Mouse (Mus musculus) MEL (cell line): ENCODE results near the gene Echdc3. TPM values are rescaled to one million over a fixed set of nuclear protein-coding genes. Genes with fewer than 3 reads are reported as not detected.

Source experiments
- DNase-seq: peaks from one replicate; pipeline ENCODE4 v3.0.0; 2011; ENCODE audit warnings: low read depth, low spot score
- H3K27ac ChIP-seq: 2 replicates; pipeline ENCODE4 v1.5.1; 2012; ENCODE audit warnings: low read depth, mild to moderate bottlenecking, control low read depth, low read length, moderate library complexity; ENCODE audit not compliant: control insufficient read depth
- H3K27me3 ChIP-seq, 2 experiments: fragments of 150-350 bp in 1 of 2; sonication (generic) in 1 of 2; 2 replicates each; pipeline ENCODE4 v1.6.1; 2012; ENCODE audit warnings: low read length in 2 of 2, mild to moderate bottlenecking in 2 of 2, improper control_type of control experiment in 1 of 2, moderate library complexity in 1 of 2; ENCODE audit not compliant: insufficient read depth in 2 of 2, control insufficient read depth in 1 of 2
- H3K36me3 ChIP-seq, 2 experiments: 2 replicates each; pipeline ENCODE4 v1.6.1; 2012 to 2014; ENCODE audit warnings: low read length in 2 of 2, improper control_type of control experiment in 1 of 2, inconsistent platforms in 1 of 2, mild to moderate bottlenecking in 1 of 2; ENCODE audit not compliant: insufficient read depth in 2 of 2, control insufficient read depth in 1 of 2
- H3K4me1 ChIP-seq, 2 experiments: fragments of 150-350 bp in 1 of 2; sonication (generic) in 1 of 2; 2 replicates each; pipeline ENCODE4 v1.6.1; 2012; ENCODE audit warnings: low read length in 2 of 2, improper control_type of control experiment in 1 of 2, mild to moderate bottlenecking in 1 of 2; ENCODE audit not compliant: insufficient read depth in 2 of 2, control insufficient read depth in 1 of 2
- H3K4me3 ChIP-seq, 2 experiments: fragments of 150-350 bp in 1 of 2; sonication (generic) in 1 of 2; 2 replicates each; pipeline ENCODE4 v1.5.1; 2012; ENCODE audit warnings: low read depth in 2 of 2, low read length in 2 of 2, mild to moderate bottlenecking in 2 of 2, moderate library complexity in 2 of 2, control low read depth in 1 of 2, improper control_type of control experiment in 1 of 2; ENCODE audit not compliant: control insufficient read depth in 1 of 2, insufficient read depth in 1 of 2
- H3K79me2 ChIP-seq: 2 replicates; pipeline ENCODE4 v1.6.1; 2012; ENCODE audit warnings: mild to moderate bottlenecking, low read length, moderate library complexity; ENCODE audit not compliant: control insufficient read depth, poor library complexity, insufficient read depth
- H3K9ac ChIP-seq: 2 replicates; pipeline ENCODE4 v1.6.1; 2012; ENCODE audit warnings: low read depth, mild to moderate bottlenecking, control low read depth, low read length, moderate library complexity; ENCODE audit not compliant: control insufficient read depth, poor library complexity, severe bottlenecking
- H3K9me3 ChIP-seq: fragments of 150-350 bp; sonication (generic); replicated peaks from 2 replicates; pipeline ENCODE4 v1.6.1; 2012; ENCODE audit warnings: mild to moderate bottlenecking, low read length, improper control_type of control experiment, moderate library complexity; ENCODE audit not compliant: insufficient read depth
- BHLHE40 ChIP-seq: IDR thresholded peaks from 2 replicates; pipeline ENCODE4 v1.6.1; 2012; ENCODE audit warnings: low read depth, mild to moderate bottlenecking, inconsistent platforms, low read length, improper control_type of control experiment, borderline replicate concordance
- CHD2 ChIP-seq: IDR thresholded peaks from 2 replicates; pipeline ENCODE4 v1.6.1; 2011; ENCODE audit warnings: low read length, improper control_type of control experiment
- E2F4 ChIP-seq: IDR thresholded peaks from 2 replicates; pipeline ENCODE4 v1.6.1; 2011; ENCODE audit warnings: low read depth, low read length, improper control_type of control experiment, borderline replicate concordance
- EP300 ChIP-seq, 2 experiments: IDR thresholded peaks; 2 replicates each; pipeline ENCODE4 v1.6.1; 2011; ENCODE audit warnings: improper control_type of control experiment in 2 of 2, low read length in 2 of 2, low read depth in 1 of 2, mild to moderate bottlenecking in 1 of 2
- ETS1 ChIP-seq: IDR thresholded peaks from 2 replicates; pipeline ENCODE4 v1.6.1; 2012; ENCODE audit warnings: low read depth, mild to moderate bottlenecking, inconsistent platforms, low read length, improper control_type of control experiment, moderate library complexity
- GABPA ChIP-seq: IDR thresholded peaks from 2 replicates; pipeline ENCODE4 v1.6.1; 2012; ENCODE audit warnings: low read depth, mild to moderate bottlenecking, inconsistent platforms, low read length, improper control_type of control experiment, moderate library complexity
- GATA1 ChIP-seq: IDR thresholded peaks from 2 replicates; pipeline ENCODE4 v1.6.1; 2011; ENCODE audit warnings: low read depth, low read length, improper control_type of control experiment
- HCFC1 ChIP-seq: IDR thresholded peaks from 2 replicates; pipeline ENCODE4 v1.6.1; 2012; ENCODE audit warnings: low read depth, mild to moderate bottlenecking, inconsistent platforms, low read length, improper control_type of control experiment, moderate library complexity
- JUND ChIP-seq: IDR thresholded peaks from 2 replicates; pipeline ENCODE4 v1.6.1; 2011; ENCODE audit warnings: low read depth, mild to moderate bottlenecking, improper control_type of control experiment, low read length
- MAX ChIP-seq: IDR thresholded peaks from 2 replicates; pipeline ENCODE4 v1.6.1; 2011; ENCODE audit warnings: low read length, improper control_type of control experiment
- MAZ ChIP-seq: IDR thresholded peaks from 2 replicates; pipeline ENCODE4 v1.6.1; 2012; ENCODE audit warnings: low read depth, mild to moderate bottlenecking, inconsistent platforms, low read length, improper control_type of control experiment
- MEF2A ChIP-seq: IDR thresholded peaks from 2 replicates; pipeline ENCODE4 v1.6.1; 2014; ENCODE audit warnings: low read depth, mild to moderate bottlenecking, inconsistent platforms, low read length, improper control_type of control experiment; ENCODE audit not compliant: poor library complexity, insufficient replicate concordance, severe bottlenecking; ENCODE audit errors: extremely low read depth
- MYB ChIP-seq: IDR thresholded peaks from 2 replicates; pipeline ENCODE4 v1.6.1; 2011; ENCODE audit warnings: mild to moderate bottlenecking, low read depth, low read length, improper control_type of control experiment
- NRF1 ChIP-seq: IDR thresholded peaks from 2 replicates; pipeline ENCODE4 v1.6.1; 2014; ENCODE audit warnings: low read depth, mild to moderate bottlenecking, inconsistent platforms, low read length, improper control_type of control experiment, moderate library complexity; ENCODE audit not compliant: poor library complexity, insufficient read depth, severe bottlenecking
- POLR2A ChIP-seq, 2 experiments: IDR thresholded peaks; 2 replicates each; pipeline ENCODE4 v1.6.1; 2011 to 2012; ENCODE audit warnings: low read length in 2 of 2, mild to moderate bottlenecking in 2 of 2, control low read depth in 1 of 2, improper control_type of control experiment in 1 of 2, low read depth in 1 of 2, moderate library complexity in 1 of 2; ENCODE audit not compliant: control insufficient read depth in 1 of 2, insufficient read depth in 1 of 2, poor library complexity in 1 of 2
- POLR2AphosphoS2 ChIP-seq: IDR thresholded peaks from 2 replicates; pipeline ENCODE4 v1.6.1; 2011; ENCODE audit warnings: low read length, improper control_type of control experiment
- SIN3A ChIP-seq: IDR thresholded peaks from 2 replicates; pipeline ENCODE4 v1.6.1; 2012; ENCODE audit warnings: low read length, improper control_type of control experiment, inconsistent platforms
- SMC3 ChIP-seq: IDR thresholded peaks from 2 replicates; pipeline ENCODE4 v1.6.1; 2011; ENCODE audit warnings: low read depth, low read length, improper control_type of control experiment
- TAL1 ChIP-seq: IDR thresholded peaks from 2 replicates; pipeline ENCODE4 v1.6.1; 2012; ENCODE audit warnings: mild to moderate bottlenecking, inconsistent platforms, low read length, moderate library complexity, mixed read lengths
- TBP ChIP-seq: IDR thresholded peaks from 2 replicates; pipeline ENCODE4 v1.8.0; 2011; ENCODE audit warnings: low read depth, low read length, improper control_type of control experiment
- TCF12 ChIP-seq: IDR thresholded peaks from 2 replicates; pipeline ENCODE4 v1.6.1; 2014; ENCODE audit warnings: low read depth, mild to moderate bottlenecking, inconsistent platforms, low read length, improper control_type of control experiment, moderate library complexity
- UBTF ChIP-seq: IDR thresholded peaks from 2 replicates; pipeline ENCODE4 v1.6.1; 2012; ENCODE audit warnings: low read depth, mild to moderate bottlenecking, inconsistent platforms, low read length, improper control_type of control experiment, moderate library complexity, borderline replicate concordance; ENCODE audit not compliant: insufficient read depth
- USF2 ChIP-seq, 2 experiments: IDR thresholded peaks; 2 replicates each; pipeline ENCODE4 v1.6.1; 2011 to 2012; ENCODE audit warnings: improper control_type of control experiment in 2 of 2, low read length in 2 of 2, borderline replicate concordance in 1 of 2, inconsistent platforms in 1 of 2, low read depth in 1 of 2, mild to moderate bottlenecking in 1 of 2; ENCODE audit not compliant: insufficient read depth in 1 of 2
- ZC3H11A ChIP-seq: IDR thresholded peaks from 2 replicates; pipeline ENCODE4 v1.6.1; 2012; ENCODE audit warnings: low read depth, mild to moderate bottlenecking, inconsistent platforms, low read length, improper control_type of control experiment
- ZNF384 ChIP-seq: IDR thresholded peaks from 2 replicates; pipeline ENCODE4 v1.6.1; 2012; ENCODE audit warnings: low read depth, mild to moderate bottlenecking, inconsistent platforms, low read length, improper control_type of control experiment
- polyA plus RNA-seq, 2 experiments: library from polyadenylated mRNA; stranded (reverse) in 1 of 2; unstranded in 1 of 2; fragments of >175 nt in 1 of 2; fragments of >200 nt in 1 of 2; gene quantifications; 2 replicates each; pipeline versions ENCODE4 v1.2.1 to v1.2.4; 2012; ENCODE audit warnings: low replicate concordance in 2 of 2, low read depth in 1 of 2; ENCODE audit not compliant: insufficient read length in 2 of 2, insufficient read depth in 1 of 2, missing spikeins in 1 of 2
- total RNA-seq: library from RNA; depleted of rRNA; stranded (reverse); fragments of 300-350 nt; gene quantifications from 2 replicates; pipeline ENCODE4 v1.2.3, GENCODE M21; 2012

Echdc3 gene
- total and polyA plus RNA-seq, 3 experiments: not detected

DNA sequence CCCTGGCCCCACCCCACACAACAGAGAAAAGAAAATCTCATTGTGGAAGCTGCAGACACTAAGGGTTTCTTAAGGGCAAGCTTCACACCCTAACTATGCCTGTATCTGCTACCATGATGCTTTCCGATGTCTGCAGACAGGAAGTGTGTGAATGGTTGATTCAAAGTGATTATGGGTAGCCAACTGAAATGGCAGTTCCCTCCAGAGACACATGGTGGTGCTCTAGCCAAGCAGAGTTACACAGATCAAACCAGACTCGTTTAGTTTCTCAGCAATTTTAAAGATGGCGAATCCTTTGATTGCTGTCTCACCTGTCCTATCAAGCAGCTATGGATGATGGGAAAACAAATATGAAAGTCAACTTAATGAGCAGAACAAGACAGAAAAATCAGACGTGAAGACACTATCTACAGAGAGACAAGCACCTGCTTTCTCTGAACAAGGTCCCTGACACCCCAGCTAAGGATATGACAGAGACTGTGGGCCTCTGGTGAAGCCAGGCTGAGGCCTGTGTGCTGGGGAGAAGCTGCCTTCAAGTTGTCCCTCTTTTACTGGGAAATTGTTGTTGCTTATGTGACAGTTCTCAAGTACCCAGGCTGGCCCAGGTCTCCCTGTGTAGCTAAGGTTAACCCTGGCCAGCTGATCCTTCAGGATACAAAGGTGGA, 7.4 kb upstream of the Echdc3 start (continued):
- TF ChIP-seq POLR2A (IDR thresholded peaks at IDR 0.05; ENCODE audit: control insufficient read depth in 1 of 2, insufficient read depth in 1 of 2, low read depth in 1 of 2, low read length in 2 of 2, poor library complexity in 1 of 2) (no peak), GATA1 (peak; percentile 51), MAX (peak; percentile 80; the same call in 1 of the 2 replicates), ZNF384 (0 out of 2 replicates have a peak, but pooled peaks have one; percentile 26), JUND (no peak; the same call in 1 of the 2 replicates), MEF2A (no peak), UBTF (no peak), SMC3 (peak; percentile 100), NRF1 (no peak), POLR2AphosphoS2 (no peak), BHLHE40 (peak; percentile 43; the same call in 1 of the 2 replicates), ZC3H11A (peak; percentile 100), ETS1 (peak; percentile 35; the same call in 1 of the 2 replicates)

DNA sequence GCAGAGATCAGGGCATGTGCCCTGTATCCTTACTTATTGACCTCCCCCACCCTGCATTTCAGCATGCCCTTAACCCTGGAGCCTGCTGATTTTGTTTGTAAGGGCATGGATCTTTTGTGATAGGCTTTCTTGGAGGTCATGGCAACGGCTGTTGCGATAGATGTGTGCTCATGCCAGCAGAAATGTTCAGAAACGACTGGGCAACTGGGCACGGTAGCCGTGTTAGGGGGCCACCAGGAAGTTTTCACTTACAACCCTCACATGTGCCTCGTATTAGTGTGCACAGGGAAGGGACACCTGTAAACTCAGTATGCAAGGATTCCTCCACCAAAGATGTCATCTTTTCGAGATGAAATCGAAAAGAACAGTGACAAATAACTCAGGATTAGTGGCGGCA, 508 bp downstream of the Echdc3 start:
- DNase-seq: no peak
- no peaks in the 10 kb centered on the region for H3K79me2 ChIP-seq
- no peaks in the 10 kb centered on the region for H3K27me3 ChIP-seq
- no peaks in the 10 kb centered on the region for H3K9me3 ChIP-seq
- no peak overlapping the region for H3K9ac ChIP-seq
- H3K36me3 ChIP-seq: peaks cover 0 to 5% of the 10 kb centered on the region in 2 experiments; a peak in 2 of 4 replicates
- peaks cover 0 to 5% of the 10 kb centered on the region in 2 experiments; a peak in 1 of 4 replicates for H3K4me1 ChIP-seq
- no peak overlapping the region for H3K4me3 ChIP-seq
- TF ChIP-seq MYB: no peak
- TF ChIP-seq POLR2AphosphoS2: no peak
- no peak for TF ChIP-seq HCFC1
- no peak for TF ChIP-seq CHD2
- no peak for TF ChIP-seq GABPA
- TF ChIP-seq TBP: no peak
- TF ChIP-seq EP300 (IDR thresholded peaks at IDR 0.05; ENCODE audit: low read depth in 1 of 2, low read length in 2 of 2): no peak
- TF ChIP-seq USF2 (IDR thresholded peaks at IDR 0.05; ENCODE audit: borderline replicate concordance in 1 of 2, insufficient read depth in 1 of 2, low read depth in 1 of 2, low read length in 2 of 2): no peak
- TF ChIP-seq MAZ: no peak
- TF ChIP-seq SIN3A: no peak
- TF ChIP-seq ETS1: no peak
- TF ChIP-seq ZC3H11A: no peak
- TF ChIP-seq ZNF384: no peak
- no peak for TF ChIP-seq E2F4
- TF ChIP-seq MAX: no peak
- TF ChIP-seq GATA1: no peak
- no peak for TF ChIP-seq TCF12
- no peak for TF ChIP-seq TAL1
- no peak for TF ChIP-seq UBTF
- H3K27ac ChIP-seq: no peak overlapping the region
